Mouse (Mus musculus): ENCODE measurements around the gene Kctd19. TPM values are rescaled to one million over a fixed set of nuclear protein-coding genes. Genes with fewer than 3 reads are reported as not detected.

Kctd19 gene
- polyA plus RNA-seq, 1 experiment from 2014 or later: not detected

- 22% methylated on average over 6 of the region's 6 CpGs for WGBS
- peaks cover 13% of the 10 kb centered on the region for H3K4me1 ChIP-seq (ENCODE audit: control insufficient read depth, insufficient read depth, low read depth, low read length)
- no peak for ATAC-seq
- no peaks in the 10 kb centered on the region for H3K9me3 ChIP-seq (ENCODE audit: control insufficient read depth, low read length)
- H3K9ac ChIP-seq (ENCODE audit: low read depth, low read length): no peak overlapping the region
- H3K4me3 ChIP-seq (ENCODE audit: low read length): no peak overlapping the region
- H3K36me3 ChIP-seq (ENCODE audit: control insufficient read depth, insufficient read depth, low read length): no peaks in the 10 kb centered on the region
- H3K27me3 ChIP-seq (replicated peaks; ENCODE audit: control insufficient read depth, insufficient read depth, low read length): no peaks in the 10 kb centered on the region; the same call in 1 of the 2 replicates
- H3K27ac ChIP-seq (ENCODE audit: low read depth, low read length): no peak overlapping the region
- H3K4me2 ChIP-seq (ENCODE audit: low read length): no peak overlapping the region
Measured at GRCm38 (mm10) chr8:105433021-105433420, 19.7 kb upstream of the Kctd19 start.

- H3K9me3 ChIP-seq (ENCODE audit: control insufficient read depth, low read length): no peaks in the 10 kb centered on the region
- no peak overlapping the region for H3K27ac ChIP-seq (ENCODE audit: low read depth, low read length)
- 46% methylated on average over 7 of the region's 7 CpGs for WGBS
- no peak overlapping the region for H3K4me2 ChIP-seq (ENCODE audit: low read length)
- H3K36me3 ChIP-seq (ENCODE audit: control insufficient read depth, insufficient read depth, low read length): no peaks in the 10 kb centered on the region
- H3K4me1 ChIP-seq (ENCODE audit: control insufficient read depth, insufficient read depth, low read depth, low read length): peaks cover 13% of the 10 kb centered on the region
- no peak overlapping the region for H3K4me3 ChIP-seq (ENCODE audit: low read length)
- no peak for ATAC-seq
- H3K27me3 ChIP-seq (replicated peaks; ENCODE audit: control insufficient read depth, insufficient read depth, low read length): no peaks in the 10 kb centered on the region; the same call in 1 of the 2 replicates
- H3K9ac ChIP-seq (ENCODE audit: low read depth, low read length): no peak overlapping the region
Measured at GRCm38 (mm10) chr8:105431743-105432515, 18.6 kb upstream of the Kctd19 start.

- Histone ChIP-seq H3K9me3 (ENCODE audit: control insufficient read depth, low read length) (no peaks in the 10 kb centered on the region), H3K27me3 (replicated peaks; ENCODE audit: control insufficient read depth, insufficient read depth, low read length) (no peaks in the 10 kb centered on the region), H3K36me3 (ENCODE audit: control insufficient read depth, insufficient read depth, low read length) (no peaks in the 10 kb centered on the region), H3K9ac (ENCODE audit: low read depth, low read length) (no peak overlapping the region), H3K4me1 (ENCODE audit: control insufficient read depth, insufficient read depth, low read depth, low read length) (no peaks in the 10 kb centered on the region), H3K4me3 (ENCODE audit: low read length) (no peak overlapping the region), H3K4me2 (ENCODE audit: low read length) (no peak overlapping the region), H3K27ac (ENCODE audit: low read depth, low read length) (no peak overlapping the region)
- whole genome bisulfite sequencing: 82% methylated on average over 6 of the region's 6 CpGs
- ATAC-seq: no peak
Measured at GRCm38 (mm10) chr8:105426878-105427277, 13.6 kb upstream of the Kctd19 start.

- no peak for ATAC-seq
- no peaks in the 10 kb centered on the region for H3K27me3 ChIP-seq (replicated peaks; ENCODE audit: control insufficient read depth, insufficient read depth, low read length)
- no peak overlapping the region for H3K4me3 ChIP-seq (ENCODE audit: low read length)
- no peaks in the 10 kb centered on the region for H3K9me3 ChIP-seq (ENCODE audit: control insufficient read depth, low read length)
- no peaks in the 10 kb centered on the region for H3K4me1 ChIP-seq (ENCODE audit: control insufficient read depth, insufficient read depth, low read depth, low read length)
- no peak overlapping the region for H3K4me2 ChIP-seq (ENCODE audit: low read length)
- no peaks in the 10 kb centered on the region for H3K36me3 ChIP-seq (ENCODE audit: control insufficient read depth, insufficient read depth, low read length)
- no peak overlapping the region for H3K27ac ChIP-seq (ENCODE audit: low read depth, low read length)
- 74% methylated on average over 1 of the region's 1 CpGs for WGBS
- H3K9ac ChIP-seq (ENCODE audit: low read depth, low read length): no peak overlapping the region
Measured at GRCm38 (mm10) chr8:105422006-105422405, 8.7 kb upstream of the Kctd19 start.

- no peaks in the 10 kb centered on the region for H3K27me3 ChIP-seq (replicated peaks; ENCODE audit: control insufficient read depth, insufficient read depth, low read length)
- no peak overlapping the region for H3K9ac ChIP-seq (ENCODE audit: low read depth, low read length)
- H3K36me3 ChIP-seq (ENCODE audit: control insufficient read depth, insufficient read depth, low read length): no peaks in the 10 kb centered on the region
- no peaks in the 10 kb centered on the region for H3K4me1 ChIP-seq (ENCODE audit: control insufficient read depth, insufficient read depth, low read depth, low read length)
- H3K4me2 ChIP-seq (ENCODE audit: low read length): no peak overlapping the region
- H3K4me3 ChIP-seq (ENCODE audit: low read length): no peak overlapping the region
- ATAC-seq: no peak
- 87% methylated on average over 4 of the region's 4 CpGs for WGBS
- H3K27ac ChIP-seq (ENCODE audit: low read depth, low read length): no peak overlapping the region
- H3K9me3 ChIP-seq (ENCODE audit: control insufficient read depth, low read length): no peaks in the 10 kb centered on the region
Measured at GRCm38 (mm10) chr8:105419800-105420199, 6.5 kb upstream of the Kctd19 start.

GRCm38 (mm10) chr8:105418992-105419391 is 5.7 kb upstream of the Kctd19 start:
- no peaks in the 10 kb centered on the region; the same call in 1 of the 2 replicates for H3K4me1 ChIP-seq (ENCODE audit: control insufficient read depth, insufficient read depth, low read depth, low read length)
- no peak overlapping the region for H3K27ac ChIP-seq (ENCODE audit: low read depth, low read length)
- no peaks in the 10 kb centered on the region for H3K36me3 ChIP-seq (ENCODE audit: control insufficient read depth, insufficient read depth, low read length)
- H3K27me3 ChIP-seq (replicated peaks; ENCODE audit: control insufficient read depth, insufficient read depth, low read length): peaks cover 2% of the 10 kb centered on the region; the same call in 1 of the 2 replicates
- no peak overlapping the region for H3K4me3 ChIP-seq (ENCODE audit: low read length)
- 77% methylated on average over 2 of the region's 2 CpGs for WGBS
- no peak for ATAC-seq
- H3K4me2 ChIP-seq (ENCODE audit: low read length): no peak overlapping the region
- no peak overlapping the region for H3K9ac ChIP-seq (ENCODE audit: low read depth, low read length)
- H3K9me3 ChIP-seq (ENCODE audit: control insufficient read depth, low read length): no peaks in the 10 kb centered on the region

GRCm38 (mm10) chr8:105409947-105410346 is 3.4 kb downstream of the Kctd19 start:
- peaks cover 2% of the 10 kb centered on the region; the same call in 1 of the 2 replicates for H3K27me3 ChIP-seq (replicated peaks; ENCODE audit: control insufficient read depth, insufficient read depth, low read length)
- no peak for ATAC-seq
- no peaks in the 10 kb centered on the region for H3K36me3 ChIP-seq (ENCODE audit: control insufficient read depth, insufficient read depth, low read length)
- H3K4me1 ChIP-seq (ENCODE audit: control insufficient read depth, insufficient read depth, low read depth, low read length): peaks cover 8% of the 10 kb centered on the region
- 94% methylated on average over 6 of the region's 6 CpGs for WGBS
- H3K9me3 ChIP-seq (ENCODE audit: control insufficient read depth, low read length): no peaks in the 10 kb centered on the region
- H3K9ac ChIP-seq (ENCODE audit: low read depth, low read length): no peak overlapping the region
- H3K4me2 ChIP-seq (ENCODE audit: low read length): no peak overlapping the region
- H3K4me3 ChIP-seq (ENCODE audit: low read length): no peak overlapping the region
- no peak overlapping the region for H3K27ac ChIP-seq (ENCODE audit: low read depth, low read length)

GRCm38 (mm10) chr8:105408331-105408730 is 5.0 kb downstream of the Kctd19 start:
- Histone ChIP-seq H3K4me2 (ENCODE audit: low read length) (no peak overlapping the region), H3K4me1 (ENCODE audit: control insufficient read depth, insufficient read depth, low read depth, low read length) (peaks cover 3% of the 10 kb centered on the region), H3K9ac (ENCODE audit: low read depth, low read length) (no peak overlapping the region), H3K36me3 (ENCODE audit: control insufficient read depth, insufficient read depth, low read length) (no peaks in the 10 kb centered on the region), H3K27ac (ENCODE audit: low read depth, low read length) (no peak overlapping the region), H3K27me3 (replicated peaks; ENCODE audit: control insufficient read depth, insufficient read depth, low read length) (no peaks in the 10 kb centered on the region), H3K4me3 (ENCODE audit: low read length) (no peak overlapping the region), H3K9me3 (ENCODE audit: control insufficient read depth, low read length) (no peaks in the 10 kb centered on the region)
- ATAC-seq: no peak
- 60% methylated on average over 7 of the region's 7 CpGs for WGBS

- no peaks in the 10 kb centered on the region for H3K36me3 ChIP-seq (ENCODE audit: control insufficient read depth, insufficient read depth, low read length)
- H3K9ac ChIP-seq (ENCODE audit: low read depth, low read length): no peak overlapping the region
- 72% methylated on average over 10 of the region's 10 CpGs for WGBS
- H3K27me3 ChIP-seq (replicated peaks; ENCODE audit: control insufficient read depth, insufficient read depth, low read length): no peaks in the 10 kb centered on the region
- H3K27ac ChIP-seq (ENCODE audit: low read depth, low read length): no peak overlapping the region
- no peak for ATAC-seq
- H3K9me3 ChIP-seq (ENCODE audit: control insufficient read depth, low read length): no peaks in the 10 kb centered on the region
- H3K4me2 ChIP-seq (ENCODE audit: low read length): no peak overlapping the region
- no peaks in the 10 kb centered on the region for H3K4me1 ChIP-seq (ENCODE audit: control insufficient read depth, insufficient read depth, low read depth, low read length)
- H3K4me3 ChIP-seq (ENCODE audit: low read length): no peak overlapping the region
Measured at GRCm38 (mm10) chr8:105406416-105406815, 6.9 kb downstream of the Kctd19 start.
